Mouse (Mus musculus): ENCODE measurements around the gene Slc35g3. TPM values are rescaled to one million over a fixed set of nuclear protein-coding genes. Genes with fewer than 3 reads are reported as not detected.
"Not testable (repeated sequence)": the region's sequence is repeated elsewhere in the genome, so short reads cannot be mapped to it uniquely, and the experiment has no call there.

Gene Slc35g3
- polyA plus RNA-seq, 1 experiment from 2014 or later: 0.09 TPM

DNA sequence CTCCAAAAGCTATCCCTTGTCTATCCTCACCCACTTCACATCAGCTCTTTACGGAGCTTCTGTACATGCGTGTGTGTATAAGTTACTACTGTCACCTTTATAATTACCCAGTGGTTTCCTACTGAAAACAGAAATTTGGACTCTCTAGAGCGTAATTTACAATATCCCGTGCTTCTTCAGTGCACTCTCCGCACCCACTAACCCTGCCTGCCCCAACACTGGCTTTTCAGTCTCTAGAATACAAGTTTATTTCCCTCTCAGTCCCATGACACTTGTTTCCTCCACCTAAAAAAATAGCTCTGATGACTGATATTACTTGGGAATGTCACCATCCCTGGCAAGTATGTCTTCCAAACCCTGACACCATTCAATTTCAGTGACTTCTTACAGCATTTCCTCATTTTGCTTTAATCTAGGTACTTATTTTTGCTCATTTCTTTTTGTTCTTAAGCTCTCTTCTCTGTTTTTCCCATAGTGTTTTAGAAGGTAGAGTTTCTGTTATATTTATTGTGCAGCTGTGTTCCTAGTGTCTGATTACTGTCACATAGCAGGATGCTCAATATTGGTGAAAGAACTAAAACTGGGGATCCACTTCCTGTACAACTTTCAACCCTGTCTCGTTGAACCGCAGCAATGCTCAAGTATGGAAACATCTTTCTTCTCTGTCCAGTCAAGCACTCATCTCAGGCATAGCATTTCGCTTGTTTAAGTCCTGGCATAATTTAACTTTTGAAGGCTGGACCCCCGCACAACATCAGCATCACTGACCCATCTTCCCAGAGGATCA lies 4.3 kb downstream of the Slc35g3 start:
- Histone ChIP-seq H3K36me3 (ENCODE audit: control insufficient read depth, insufficient read depth, low read length) (no peaks in the 10 kb centered on the region), H3K9me3 (ENCODE audit: control insufficient read depth, low read length) (no peaks in the 10 kb centered on the region), H3K9ac (ENCODE audit: low read length) (peak overlapping the region; percentile 83), H3K27me3 (ENCODE audit: control insufficient read depth, insufficient read depth, low read length) (no peaks in the 10 kb centered on the region), H3K4me2 (ENCODE audit: low read depth, severe bottlenecking) (peak overlapping the region; percentile 84), H3K4me3 (ENCODE audit: low read depth, low read length) (peak overlapping the region; percentile 70), H3K4me1 (ENCODE audit: control insufficient read depth, insufficient read depth, low read length) (peaks cover 27% of the 10 kb centered on the region), H3K27ac (replicated peaks; ENCODE audit: low read depth, low read length) (peak overlapping the region; percentile 95; the same call in 1 of the 2 replicates)
- ATAC-seq (ENCODE audit: insufficient number of reproducible peaks, low FRiP score, low TSS enrichment, low read depth) (no peak), DNase-seq (ENCODE audit: low spot score) (no peak)
- 48% methylated on average over 9 of the region's 9 CpGs for WGBS

GRCm38 (mm10) chr11:69754701-69755100 lies 7.1 kb downstream of the Slc35g3 start:
- ATAC-seq (ENCODE audit: insufficient number of reproducible peaks, low FRiP score, low TSS enrichment, low read depth): no peak
- Histone ChIP-seq H3K4me2 (ENCODE audit: low read depth, severe bottlenecking) (peak overlapping the region; percentile 3; the same call in 1 of the 2 replicates), H3K4me1 (ENCODE audit: control insufficient read depth, insufficient read depth, low read length) (peaks cover 21% of the 10 kb centered on the region), H3K4me3 (ENCODE audit: low read depth, low read length) (no peak overlapping the region), H3K27me3 (ENCODE audit: control insufficient read depth, insufficient read depth, low read length) (no peaks in the 10 kb centered on the region), H3K36me3 (ENCODE audit: control insufficient read depth, insufficient read depth, low read length) (no peaks in the 10 kb centered on the region), H3K9me3 (ENCODE audit: control insufficient read depth, low read length) (no peaks in the 10 kb centered on the region), H3K27ac (replicated peaks; ENCODE audit: low read depth, low read length) (no peak overlapping the region), H3K9ac (ENCODE audit: low read length) (no peak overlapping the region)
- WGBS: 59% methylated on average over 3 of the region's 3 CpGs
- no peak for DNase-seq (ENCODE audit: low spot score)

DNA sequence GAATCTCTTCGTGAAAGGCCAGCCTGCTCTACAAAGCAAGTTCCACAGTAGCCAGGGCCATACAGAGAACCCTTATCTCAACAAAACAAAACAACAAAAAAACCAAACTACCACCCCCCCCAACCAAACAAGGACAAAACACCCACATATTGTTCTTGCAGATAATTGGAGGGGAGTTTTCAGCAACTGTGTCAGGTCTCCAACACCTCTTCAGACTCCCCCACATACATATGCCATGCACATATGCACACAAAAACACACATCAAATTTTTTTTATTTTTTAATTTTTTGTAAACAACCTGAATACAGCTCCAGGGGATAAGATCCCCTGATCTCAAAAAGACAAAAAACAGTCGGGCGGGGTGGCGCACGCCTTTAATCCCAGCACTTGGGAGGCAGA lies 7.5 kb downstream of the Slc35g3 start:
- H3K4me1 ChIP-seq (ENCODE audit: control insufficient read depth, insufficient read depth, low read length): peaks cover 17% of the 10 kb centered on the region
- H3K27ac ChIP-seq (replicated peaks; ENCODE audit: low read depth, low read length): no peak overlapping the region
- no peak for DNase-seq (ENCODE audit: low spot score)
- H3K4me2 ChIP-seq (ENCODE audit: low read depth, severe bottlenecking): no peak overlapping the region
- no peak overlapping the region for H3K4me3 ChIP-seq (ENCODE audit: low read depth, low read length)
- no peaks in the 10 kb centered on the region for H3K27me3 ChIP-seq (ENCODE audit: control insufficient read depth, insufficient read depth, low read length)
- no peak overlapping the region for H3K9ac ChIP-seq (ENCODE audit: low read length)
- no peaks in the 10 kb centered on the region for H3K36me3 ChIP-seq (ENCODE audit: control insufficient read depth, insufficient read depth, low read length)
- H3K9me3 ChIP-seq (ENCODE audit: control insufficient read depth, low read length): no peaks in the 10 kb centered on the region
- no peak for ATAC-seq (ENCODE audit: insufficient number of reproducible peaks, low FRiP score, low TSS enrichment, low read depth)
- 92% methylated on average over 5 of the region's 5 CpGs for WGBS

GRCm38 (mm10) chr11:69752686-69753085 lies 9.1 kb downstream of the Slc35g3 start:
- DNase-seq (ENCODE audit: low spot score) (no peak), ATAC-seq (ENCODE audit: insufficient number of reproducible peaks, low FRiP score, low TSS enrichment, low read depth) (no peak)
- Histone ChIP-seq H3K27me3 (ENCODE audit: control insufficient read depth, insufficient read depth, low read length) (no peaks in the 10 kb centered on the region), H3K4me2 (ENCODE audit: low read depth, severe bottlenecking) (no peak overlapping the region), H3K9me3 (ENCODE audit: control insufficient read depth, low read length) (no peaks in the 10 kb centered on the region), H3K27ac (replicated peaks; ENCODE audit: low read depth, low read length) (no peak overlapping the region), H3K36me3 (ENCODE audit: control insufficient read depth, insufficient read depth, low read length) (0 out of 2 replicates have a peak, but pooled peaks cover 2% of the 10 kb centered on the region), H3K9ac (ENCODE audit: low read length) (no peak overlapping the region), H3K4me1 (ENCODE audit: control insufficient read depth, insufficient read depth, low read length) (peaks cover 17% of the 10 kb centered on the region), H3K4me3 (ENCODE audit: low read depth, low read length) (no peak overlapping the region)

DNA sequence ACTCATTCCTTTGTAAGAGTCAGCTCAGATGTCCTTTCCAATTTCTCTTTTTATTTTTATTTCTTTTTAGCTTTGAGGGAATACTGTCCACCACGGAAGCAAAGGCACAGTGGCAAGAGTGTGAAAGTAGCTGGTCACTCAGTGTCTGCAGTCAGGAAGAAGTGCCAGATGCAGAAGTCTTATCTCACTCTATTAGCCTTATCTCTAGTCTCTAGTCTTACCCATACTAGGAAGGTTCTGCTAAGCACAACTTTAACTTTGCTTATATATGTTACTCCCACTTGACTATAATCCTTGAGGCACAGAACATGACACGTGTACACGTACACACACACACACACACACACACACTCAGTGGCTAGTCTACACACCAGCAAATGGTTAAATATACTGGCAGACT lies 10.1 kb downstream of the Slc35g3 start:
- DNase-seq (ENCODE audit: low spot score) (no peak), ATAC-seq (ENCODE audit: insufficient number of reproducible peaks, low FRiP score, low TSS enrichment, low read depth) (no peak)
- H3K27me3 ChIP-seq (ENCODE audit: control insufficient read depth, insufficient read depth, low read length): no peaks in the 10 kb centered on the region
- H3K36me3 ChIP-seq (ENCODE audit: control insufficient read depth, insufficient read depth, low read length): peaks cover 7% of the 10 kb centered on the region
- H3K4me2 ChIP-seq (ENCODE audit: low read depth, severe bottlenecking): no peak overlapping the region
- no peaks in the 10 kb centered on the region for H3K9me3 ChIP-seq (ENCODE audit: control insufficient read depth, low read length)
- H3K4me1 ChIP-seq (ENCODE audit: control insufficient read depth, insufficient read depth, low read length): peaks cover 11% of the 10 kb centered on the region
- 85% methylated on average over 3 of the region's 3 CpGs for WGBS
- H3K4me3 ChIP-seq (ENCODE audit: low read depth, low read length): no peak overlapping the region
- no peak overlapping the region for H3K9ac ChIP-seq (ENCODE audit: low read length)
- H3K27ac ChIP-seq (replicated peaks; ENCODE audit: low read depth, low read length): no peak overlapping the region

DNA sequence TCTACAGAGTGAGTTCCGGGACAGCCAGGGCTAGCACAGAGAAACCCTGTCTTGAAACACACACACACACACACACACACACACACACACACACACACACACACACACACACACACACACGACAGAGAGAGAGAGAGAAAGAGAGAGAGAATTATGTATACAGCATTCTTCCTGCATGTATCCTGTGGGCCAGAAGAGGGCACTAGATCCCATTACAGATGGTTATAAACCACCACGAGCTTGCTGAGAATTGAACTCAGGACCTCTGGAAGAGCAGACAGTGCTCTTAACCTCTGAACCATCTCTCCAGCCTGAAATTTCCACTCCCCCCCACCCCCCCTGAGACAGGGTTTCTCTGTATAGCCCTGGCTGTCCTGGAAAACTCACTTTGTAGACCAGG lies 30.4 kb downstream of the Slc35g3 start:
- H3K4me2 ChIP-seq (ENCODE audit: low read depth, severe bottlenecking); H3K27me3 ChIP-seq (ENCODE audit: control insufficient read depth, insufficient read depth, low read length); ATAC-seq (ENCODE audit: insufficient number of reproducible peaks, low FRiP score, low TSS enrichment, low read depth); H3K9me3 ChIP-seq (ENCODE audit: control insufficient read depth, low read length); DNase-seq (ENCODE audit: low spot score); H3K27ac ChIP-seq (replicated peaks; ENCODE audit: low read depth, low read length); H3K4me3 ChIP-seq (ENCODE audit: low read depth, low read length); H3K9ac ChIP-seq (ENCODE audit: low read length); H3K4me1 ChIP-seq (ENCODE audit: control insufficient read depth, insufficient read depth, low read length): not testable (repeated sequence)
- H3K36me3 ChIP-seq (ENCODE audit: control insufficient read depth, insufficient read depth, low read length): peaks cover 23% of the 10 kb centered on the region
- WGBS: 87% methylated on average over 2 of the region's 3 CpGs

- DNase-seq (ENCODE audit: low spot score) (peak; percentile 74), ATAC-seq (ENCODE audit: insufficient number of reproducible peaks, low FRiP score, low TSS enrichment, low read depth) (no peak)
- no peaks in the 10 kb centered on the region for H3K27me3 ChIP-seq (ENCODE audit: control insufficient read depth, insufficient read depth, low read length)
- WGBS: 23% methylated on average over 3 of the region's 3 CpGs
- H3K27ac ChIP-seq (replicated peaks; ENCODE audit: low read depth, low read length): no peak overlapping the region
- H3K4me3 ChIP-seq (ENCODE audit: low read depth, low read length): no peak overlapping the region
- H3K4me1 ChIP-seq (ENCODE audit: control insufficient read depth, insufficient read depth, low read length): no peaks in the 10 kb centered on the region
- H3K36me3 ChIP-seq (ENCODE audit: control insufficient read depth, insufficient read depth, low read length): peaks cover under 1% of the 10 kb centered on the region; the same call in 1 of the 2 replicates
- H3K9me3 ChIP-seq (ENCODE audit: control insufficient read depth, low read length): no peaks in the 10 kb centered on the region
- H3K4me2 ChIP-seq (ENCODE audit: low read depth, severe bottlenecking): no peak overlapping the region
- H3K9ac ChIP-seq (ENCODE audit: low read length): no peak overlapping the region
These were observed 32.7 kb downstream of the Slc35g3 start for GRCm38 (mm10) chr11:69729063-69729462.

GRCm38 (mm10) chr11:69725951-69726350 lies 35.8 kb downstream of the Slc35g3 start:
- Histone ChIP-seq H3K4me1 (ENCODE audit: control insufficient read depth, insufficient read depth, low read length) (no peaks in the 10 kb centered on the region), H3K27ac (replicated peaks; ENCODE audit: low read depth, low read length) (no peak overlapping the region), H3K4me3 (ENCODE audit: low read depth, low read length) (no peak overlapping the region), H3K9me3 (ENCODE audit: control insufficient read depth, low read length) (no peaks in the 10 kb centered on the region), H3K36me3 (ENCODE audit: control insufficient read depth, insufficient read depth, low read length) (no peaks in the 10 kb centered on the region), H3K27me3 (ENCODE audit: control insufficient read depth, insufficient read depth, low read length) (no peaks in the 10 kb centered on the region), H3K9ac (ENCODE audit: low read length) (no peak overlapping the region), H3K4me2 (ENCODE audit: low read depth, severe bottlenecking) (no peak overlapping the region)
- DNase-seq (ENCODE audit: low spot score): no peak
- WGBS: 38% methylated on average over 5 of the region's 5 CpGs
- no peak for ATAC-seq (ENCODE audit: insufficient number of reproducible peaks, low FRiP score, low TSS enrichment, low read depth)
